8 mouse cellular contexts compared by ENCODE assay signal in genomic region chr6:52802181-52802580, GRCm38 (mm10).
DNase-seq lines count a peak whose midpoint lies in the region; ATAC-seq and TF ChIP-seq lines count a peak whose summit lies in the region.

No protein-coding gene starts in this region.

- H3K4me2 ChIP-seq in liver, embryonic 16.5 days (ENCODE audit: low read depth, low read length): 0 out of 2 replicates have a peak overlapping the region, but pooled peaks have one; percentile 15

- no peaks in the 10 kb centered on the region for H3K36me3 ChIP-seq in liver, embryonic 16.5 days (ENCODE audit: control insufficient read depth, insufficient read depth)

- no peak overlapping the region for H3K9ac ChIP-seq in liver, embryonic 16.5 days (ENCODE audit: low read depth, low read length)

- peak; percentile 57 for DNase-seq in ES-CJ7 (ENCODE audit: low read depth, low spot score)
- DNase-seq in c-Kit-positive CD71-positive TER-119-positive erythroid progenitor cells, embryonic 14.5 days (ENCODE audit: low spot score): peak; percentile 24
- DNase-seq in heart, postnatal 36 days: peak; percentile 27 to 30
- DNase-seq in ovary, postnatal 14 days (ENCODE audit: low spot score): no peak
- DNase-seq in layer of hippocampus, adult 2 months (ENCODE audit: low spot score in 2 of 2): no peak
- no peak for DNase-seq in frontal cortex, postnatal 14 days (ENCODE audit: low spot score in 2 of 2)
- DNase-seq in right cerebral cortex, postnatal 10 days (ENCODE audit: low spot score in 2 of 2): no peak

- no peaks in the 10 kb centered on the region for H3K4me1 ChIP-seq in liver, embryonic 16.5 days (ENCODE audit: control insufficient read depth, low read depth, low read length)

- H3K4me3 ChIP-seq in liver, embryonic 16.5 days (ENCODE audit: low read depth, low read length): no peak overlapping the region
- H3K4me3 ChIP-seq in layer of hippocampus, adult 2 months: no peak overlapping the region

- 33% methylated on average over 9 of the region's 9 CpGs for WGBS in liver, embryonic 16.5 days (ENCODE audit: insufficient replicate concordance)

- TF ChIP-seq CTCF in layer of hippocampus, adult 2 months (conservative IDR thresholded peaks at IDR 0.05): no peak

- H3K9me3 ChIP-seq in liver, embryonic 16.5 days (replicated peaks; ENCODE audit: control insufficient read depth, low read length): no peaks in the 10 kb centered on the region

- no peak for ATAC-seq in liver, embryonic 16.5 days (ENCODE audit: low read depth)

- H3K27me3 ChIP-seq in liver, embryonic 16.5 days (ENCODE audit: control insufficient read depth, insufficient read depth, low read depth, low read length): no peaks in the 10 kb centered on the region

- no peak overlapping the region for H3K27ac ChIP-seq in liver, embryonic 16.5 days (ENCODE audit: low read length)
- H3K27ac ChIP-seq in layer of hippocampus, adult 2 months: no peak overlapping the region

- intact Hi-C loops in heart, postnatal 36 days (cut with DNase I): no loop called here

Comparison
In these comparisons a context has a peak if more than half of its experiments do, and no peak if none do; other contexts are left out.
1. DNase-seq: peak in ES-CJ7 (single experiment), c-Kit-positive CD71-positive TER-119-positive erythroid progenitor cells, embryonic 14.5 days (single experiment) and heart, postnatal 36 days (2 of 2); none in ovary, postnatal 14 days (single experiment), layer of hippocampus, adult 2 months (0 of 2), frontal cortex, postnatal 14 days (0 of 2) and right cerebral cortex, postnatal 10 days (0 of 2).